Mouse (Mus musculus) brain, embryonic 14.5 days (tissue): ENCODE results near the gene Mylip.

Experiments
- CTCF ChIP-seq: fragments of 200-500 bp; IDR thresholded peaks from 2 replicates; pipeline ENCODE4 v1.5.1; 2012; ENCODE audit warnings: inconsistent platforms, mild to moderate bottlenecking, moderate library complexity, borderline replicate concordance; ENCODE audit not compliant: insufficient read depth, insufficient read length; ENCODE audit errors: extremely low read depth
- POLR2A ChIP-seq: fragments of 200-500 bp; IDR thresholded peaks from 2 replicates; pipeline ENCODE4 v1.6.1; 2012; ENCODE audit warnings: mild to moderate bottlenecking, inconsistent platforms, borderline replicate concordance; ENCODE audit not compliant: poor library complexity, insufficient read depth, insufficient read length, severe bottlenecking; ENCODE audit errors: extremely low read depth

DNA sequence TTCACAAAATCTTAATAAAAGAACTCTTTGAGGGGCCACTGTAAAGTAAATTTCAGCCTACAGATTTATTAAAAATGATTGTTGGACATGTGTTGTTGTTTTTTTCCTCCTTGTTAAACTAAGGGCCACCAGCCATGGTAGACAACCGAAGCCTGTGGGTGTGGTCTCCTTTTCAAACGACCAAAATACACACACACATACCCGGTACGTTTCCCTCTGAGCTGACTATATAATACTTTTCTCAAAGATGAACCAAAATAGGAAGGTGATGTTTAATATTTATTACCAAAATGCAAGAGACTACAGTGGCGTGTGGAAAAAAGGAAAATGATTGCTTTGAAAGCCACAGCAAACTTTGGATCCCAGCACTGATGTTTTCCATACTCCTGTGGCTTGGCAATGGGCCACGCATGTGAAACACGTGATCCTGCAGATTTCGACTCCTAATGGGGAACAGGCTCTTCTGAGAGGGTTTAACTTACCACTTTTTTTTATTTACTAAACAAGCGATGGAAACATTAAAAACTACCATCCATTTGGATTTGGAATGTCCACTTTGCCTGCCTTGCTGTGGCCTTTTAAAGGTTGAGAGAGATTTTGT, 2.4 kb downstream of the Mylip start:
- TF ChIP-seq CTCF (no peak), POLR2A (no peak)
